Mouse (Mus musculus) kidney, embryonic 14.5 days (tissue): ENCODE results near the gene Kcnip3. TPM values are rescaled to one million over a fixed set of nuclear protein-coding genes. Genes with fewer than 3 reads are reported as not detected.

Experiments
- ATAC-seq: fragments of 200-750 bp; cut with Nextera tagmentation; 2 replicates; pipeline ENCODE4 v1.8.0; 2017; ENCODE audit warnings: moderate number of reproducible peaks, mild to moderate bottlenecking, moderate TSS enrichment, moderate library complexity; ENCODE audit not compliant: low FRiP score, low TSS enrichment
- H3K27ac ChIP-seq: fragments of 300-500 bp; sonication (generic); 2 replicates; pipeline ENCODE4 v1.5.1; 2014; ENCODE audit warnings: low read depth, mild to moderate bottlenecking, low read length, moderate library complexity, mixed read lengths
- H3K27me3 ChIP-seq: fragments of 300-500 bp; sonication (generic); 2 replicates; pipeline ENCODE4 v1.6.1; 2014; ENCODE audit warnings: mild to moderate bottlenecking, low read length; ENCODE audit not compliant: control insufficient read depth, insufficient read depth
- H3K36me3 ChIP-seq: fragments of 300-500 bp; sonication (generic); 2 replicates; pipeline ENCODE4 v1.6.1; 2014; ENCODE audit warnings: low read length, mixed read lengths; ENCODE audit not compliant: control insufficient read depth, insufficient read depth
- H3K4me1 ChIP-seq: fragments of 300-500 bp; sonication (generic); 2 replicates; pipeline ENCODE4 v1.6.1; 2014; ENCODE audit warnings: low read length, mixed read lengths; ENCODE audit not compliant: control insufficient read depth, insufficient read depth
- H3K4me2 ChIP-seq: fragments of 300-500 bp; sonication (generic); replicated peaks from 2 replicates; pipeline ENCODE4 v1.6.1; 2014; ENCODE audit warnings: low read depth, mild to moderate bottlenecking, low read length
- H3K4me3 ChIP-seq: fragments of 300-500 bp; sonication (generic); 2 replicates; pipeline ENCODE4 v1.5.1; 2014; ENCODE audit warnings: mild to moderate bottlenecking, low read length
- H3K9ac ChIP-seq: fragments of 300-500 bp; sonication (generic); 2 replicates; pipeline ENCODE4 v1.6.1; 2014; ENCODE audit warnings: low read depth, mild to moderate bottlenecking, low read length, moderate library complexity
- H3K9me3 ChIP-seq: fragments of 300-500 bp; sonication (generic); 2 replicates; pipeline ENCODE4 v1.6.1; 2016; ENCODE audit warnings: low read length; ENCODE audit not compliant: control insufficient read depth
- WGBS: fragments of 180-500 bp; shearing (Covaris S2); extraction: QIAGEN DNeasy Blood & Tissue Kit; methylation state at CpG from one replicate; pipeline ENCODE4 v1.1.7; 2014; 5-methylcytosine and 5-hydroxymethylcytosine counted together
- polyA plus RNA-seq: library from polyadenylated mRNA; unstranded; fragments of >200 nt; fragmentation: Nextera tagmentation; extraction: Ambion mirVana; gene quantifications from 2 replicates; pipeline ENCODE4 v1.2.1, GENCODE M21; 2014

Gene Kcnip3
- polyA plus RNA-seq, 1 experiment from 2014 or later, result 4.9 TPM

GRCm38 (mm10) chr2:127521172-127522005 is 505 bp downstream of the Kcnip3 start:
- Histone ChIP-seq H3K36me3 (no peaks in the 10 kb centered on the region), H3K4me1 (peaks cover 7% of the 10 kb centered on the region; the same call in 1 of the 2 replicates), H3K4me3 (peak overlapping the region; percentile 18), H3K9ac (peak overlapping the region; percentile 9; the same call in 1 of the 2 replicates), H3K27me3 (no peaks in the 10 kb centered on the region), H3K27ac (no peak overlapping the region), H3K9me3 (no peaks in the 10 kb centered on the region), H3K4me2 (peak overlapping the region; percentile 47)
- 1% methylated on average over 18 of the region's 18 CpGs for WGBS
- ATAC-seq, result peak; percentile 60

DNA sequence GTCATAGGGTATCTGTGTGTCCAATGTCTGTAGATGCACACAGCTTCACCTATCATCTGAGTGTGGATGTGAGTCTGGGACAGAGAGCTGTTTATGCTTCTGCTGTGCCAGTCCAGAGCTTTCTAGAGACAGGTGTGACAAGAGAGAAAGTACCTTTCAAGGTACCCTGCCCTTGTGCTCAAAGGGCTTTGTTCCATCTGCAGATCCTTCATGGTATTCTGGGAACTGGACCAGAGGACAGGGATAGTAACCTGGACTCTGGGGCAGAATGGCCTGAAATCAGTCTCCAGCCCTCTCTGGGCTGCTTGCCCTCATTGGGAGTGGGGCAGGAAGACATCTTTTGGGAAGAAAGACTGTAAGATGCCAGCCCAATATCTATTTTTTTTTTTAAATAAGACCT is 1.8 kb downstream of the Kcnip3 start:
- no peak overlapping the region for H3K4me3 ChIP-seq
- no peaks in the 10 kb centered on the region for H3K27me3 ChIP-seq
- ATAC-seq, result no peak
- no peak overlapping the region for H3K4me2 ChIP-seq
- H3K9me3 ChIP-seq, result no peaks in the 10 kb centered on the region
- no peaks in the 10 kb centered on the region for H3K36me3 ChIP-seq
- no peak overlapping the region for H3K9ac ChIP-seq
- H3K27ac ChIP-seq, result no peak overlapping the region
- H3K4me1 ChIP-seq, result peaks cover 7% of the 10 kb centered on the region; the same call in 1 of the 2 replicates

DNA sequence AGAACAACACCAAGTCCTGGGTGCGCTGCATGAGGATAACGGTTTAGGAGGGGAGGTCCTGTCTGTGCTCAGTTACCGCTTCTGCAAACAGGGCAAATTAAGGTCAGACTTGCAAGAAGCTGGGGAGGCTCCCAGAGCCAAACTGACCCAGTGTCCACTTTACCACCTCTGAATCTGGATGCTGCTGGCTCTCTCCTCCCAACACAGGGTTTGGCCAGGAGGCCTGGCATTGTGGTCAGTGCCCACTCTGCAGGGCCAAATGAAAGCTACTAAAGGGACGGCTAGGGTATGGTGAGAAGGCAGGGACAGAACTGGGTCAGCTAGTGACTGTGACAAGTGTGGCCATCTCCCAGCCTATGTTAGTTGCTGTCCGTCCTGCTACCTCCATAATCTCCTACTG is 2.6 kb downstream of the Kcnip3 start:
- no peak overlapping the region for H3K4me3 ChIP-seq
- H3K4me1 ChIP-seq, result peaks cover 7% of the 10 kb centered on the region; the same call in 1 of the 2 replicates
- H3K9ac ChIP-seq, result no peak overlapping the region
- no peaks in the 10 kb centered on the region for H3K9me3 ChIP-seq
- no peak overlapping the region for H3K4me2 ChIP-seq
- no peak overlapping the region for H3K27ac ChIP-seq
- WGBS, result 80% methylated on average over 5 of the region's 5 CpGs
- no peaks in the 10 kb centered on the region for H3K36me3 ChIP-seq
- ATAC-seq, result no peak
- H3K27me3 ChIP-seq, result no peaks in the 10 kb centered on the region

DNA sequence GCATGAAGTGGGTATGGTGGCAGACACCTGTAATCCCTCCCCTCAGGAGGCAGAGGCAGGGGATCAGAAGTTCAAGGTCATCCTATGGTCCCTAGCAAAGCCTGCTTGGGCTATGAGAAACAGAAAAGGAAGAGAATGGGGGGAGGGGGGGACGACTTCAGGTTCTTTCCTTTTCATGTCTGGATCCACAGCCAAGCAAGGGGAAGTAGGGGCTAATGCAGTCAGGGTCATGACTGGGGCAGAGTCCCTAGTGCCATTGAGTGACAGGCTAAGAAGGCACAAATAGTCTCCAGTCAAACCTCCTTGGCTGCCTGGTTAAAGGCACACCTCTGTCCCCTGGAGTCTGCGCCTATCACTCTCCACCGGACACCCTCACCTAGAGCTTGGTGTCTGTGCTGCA is 3.1 kb downstream of the Kcnip3 start:
- H3K9ac ChIP-seq, result no peak overlapping the region
- no peak for ATAC-seq
- no peak overlapping the region for H3K4me2 ChIP-seq
- no peaks in the 10 kb centered on the region for H3K27me3 ChIP-seq
- H3K9me3 ChIP-seq, result no peaks in the 10 kb centered on the region
- 70% methylated on average over 3 of the region's 3 CpGs for WGBS
- H3K4me1 ChIP-seq, result peaks cover 7% of the 10 kb centered on the region; the same call in 1 of the 2 replicates
- no peak overlapping the region for H3K4me3 ChIP-seq
- H3K27ac ChIP-seq, result no peak overlapping the region
- no peaks in the 10 kb centered on the region for H3K36me3 ChIP-seq

- WGBS, result 36% methylated on average over 3 of the region's 3 CpGs
- H3K4me1 ChIP-seq, result peaks cover 7% of the 10 kb centered on the region; the same call in 1 of the 2 replicates
- H3K27me3 ChIP-seq, result no peaks in the 10 kb centered on the region
- no peak overlapping the region for H3K4me2 ChIP-seq
- no peak for ATAC-seq
- H3K9me3 ChIP-seq, result no peaks in the 10 kb centered on the region
- no peak overlapping the region for H3K4me3 ChIP-seq
- no peaks in the 10 kb centered on the region for H3K36me3 ChIP-seq
- H3K27ac ChIP-seq, result no peak overlapping the region
- H3K9ac ChIP-seq, result no peak overlapping the region
These were observed 3.6 kb downstream of the Kcnip3 start for GRCm38 (mm10) chr2:127518273-127518672.

GRCm38 (mm10) chr2:127517081-127517480 is 4.8 kb downstream of the Kcnip3 start:
- 79% methylated on average over 8 of the region's 8 CpGs for WGBS
- Histone ChIP-seq H3K27me3 (no peaks in the 10 kb centered on the region), H3K4me1 (peaks cover 7% of the 10 kb centered on the region; the same call in 1 of the 2 replicates), H3K4me2 (no peak overlapping the region), H3K27ac (no peak overlapping the region), H3K36me3 (no peaks in the 10 kb centered on the region), H3K9ac (no peak overlapping the region), H3K4me3 (no peak overlapping the region), H3K9me3 (no peaks in the 10 kb centered on the region)
- no peak for ATAC-seq

GRCm38 (mm10) chr2:127514380-127515124 is 7.3 kb downstream of the Kcnip3 start:
- no peaks in the 10 kb centered on the region for H3K9me3 ChIP-seq
- H3K4me2 ChIP-seq, result no peak overlapping the region
- H3K4me1 ChIP-seq, result peaks cover 14% of the 10 kb centered on the region
- H3K27me3 ChIP-seq, result no peaks in the 10 kb centered on the region
- no peaks in the 10 kb centered on the region for H3K36me3 ChIP-seq
- no peak for ATAC-seq
- H3K4me3 ChIP-seq, result no peak overlapping the region
- 82% methylated on average over 9 of the region's 9 CpGs for WGBS
- H3K27ac ChIP-seq, result no peak overlapping the region
- H3K9ac ChIP-seq, result no peak overlapping the region

DNA sequence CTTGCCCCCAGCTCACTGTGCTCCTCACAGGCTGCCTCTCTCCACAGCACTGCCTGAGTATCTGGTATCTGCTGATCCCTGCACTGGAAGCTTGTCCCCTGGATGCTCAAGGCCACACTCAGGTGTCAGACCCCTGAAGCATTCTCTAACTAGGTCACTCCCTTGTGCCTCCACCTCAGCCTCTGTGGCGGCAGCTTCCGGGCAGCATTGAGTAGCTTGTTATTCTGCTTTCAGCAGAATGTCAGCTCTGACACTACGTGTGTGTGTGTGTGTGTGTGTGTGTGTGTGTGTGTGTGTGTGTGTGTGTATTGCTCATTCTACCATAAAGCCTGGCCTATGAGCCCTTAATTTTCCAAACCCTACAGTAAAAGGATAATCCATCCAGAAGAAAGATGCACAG is 8.7 kb downstream of the Kcnip3 start:
- no peak for ATAC-seq

GRCm38 (mm10) chr2:127511426-127511825 is 10.5 kb downstream of the Kcnip3 start:
- Histone ChIP-seq H3K4me1 (peaks cover 14% of the 10 kb centered on the region), H3K27ac (no peak overlapping the region), H3K9me3 (no peaks in the 10 kb centered on the region), H3K4me2 (no peak overlapping the region), H3K36me3 (no peaks in the 10 kb centered on the region), H3K9ac (no peak overlapping the region), H3K4me3 (no peak overlapping the region), H3K27me3 (peaks cover 2% of the 10 kb centered on the region; the same call in 1 of the 2 replicates)
- ATAC-seq, result peak; percentile 61; the same call in 1 of the 2 replicates
- WGBS, result 14% methylated on average over 4 of the region's 4 CpGs

More for the DNA sequence above, 8.7 kb downstream of the Kcnip3 start:
- Histone ChIP-seq H3K27me3 (no peaks in the 10 kb centered on the region), H3K27ac (no peak overlapping the region), H3K36me3 (no peaks in the 10 kb centered on the region), H3K9me3 (no peaks in the 10 kb centered on the region), H3K9ac (no peak overlapping the region), H3K4me2 (no peak overlapping the region), H3K4me3 (no peak overlapping the region), H3K4me1 (peaks cover 14% of the 10 kb centered on the region)
- 47% methylated on average over 3 of the region's 3 CpGs for WGBS
